Mouse (Mus musculus): ENCODE measurements around the gene Rasa2. TPM values are rescaled to one million over a fixed set of nuclear protein-coding genes. Genes with fewer than 3 reads are reported as not detected.
A peak's percentile ranks its signal among the peaks of the same experiment; 100 is the strongest.

Gene Rasa2
- polyA plus RNA-seq, 1 experiment from 2014 or later, result 12.8 TPM

GRCm38 (mm10) chr9:96502856-96503610, 128.4 kb downstream of the Rasa2 start:
- 84% methylated on average over 6 of the region's 6 CpGs for WGBS

GRCm38 (mm10) chr9:96501217-96501616, 130.2 kb downstream of the Rasa2 start:
- no peak overlapping the region for H3K4me3 ChIP-seq
- H3K36me3 ChIP-seq, result no peaks in the 10 kb centered on the region
- peaks cover 6% of the 10 kb centered on the region; the same call in 1 of the 2 replicates for H3K9me3 ChIP-seq (replicated peaks)
- no peak for DNase-seq (ENCODE audit: low spot score)
- 82% methylated on average over 7 of the region's 7 CpGs for WGBS
- H3K27me3 ChIP-seq (ENCODE audit: low read depth, poor library complexity, severe bottlenecking), result no peaks in the 10 kb centered on the region
- peaks cover 10% of the 10 kb centered on the region for H3K4me1 ChIP-seq
- H3K27ac ChIP-seq (replicated peaks), result no peak overlapping the region

More at GRCm38 (mm10) chr9:96502856-96503610, 128.4 kb downstream of the Rasa2 start:
- no peak for DNase-seq (ENCODE audit: low spot score)
- no peak overlapping the region for H3K27ac ChIP-seq (replicated peaks)
- no peak overlapping the region for H3K4me3 ChIP-seq
- H3K4me1 ChIP-seq, result peaks cover 14% of the 10 kb centered on the region
- H3K36me3 ChIP-seq, result no peaks in the 10 kb centered on the region
- no peaks in the 10 kb centered on the region for H3K27me3 ChIP-seq (ENCODE audit: low read depth, poor library complexity, severe bottlenecking)
- H3K9me3 ChIP-seq (replicated peaks), result peaks cover 6% of the 10 kb centered on the region; the same call in 1 of the 2 replicates

- no peaks in the 10 kb centered on the region for H3K36me3 ChIP-seq
- DNase-seq (ENCODE audit: low spot score), result no peak
- H3K27ac ChIP-seq (replicated peaks), result no peak overlapping the region
- H3K27me3 ChIP-seq (ENCODE audit: low read depth, poor library complexity, severe bottlenecking), result no peaks in the 10 kb centered on the region
- H3K4me3 ChIP-seq, result no peak overlapping the region
- H3K4me1 ChIP-seq, result peaks cover 6% of the 10 kb centered on the region
- WGBS, result 58% methylated on average over 3 of the region's 3 CpGs
- H3K9me3 ChIP-seq (replicated peaks), result no peaks in the 10 kb centered on the region
These were observed 138.2 kb downstream of the Rasa2 start for GRCm38 (mm10) chr9:96493212-96493611.

- H3K27me3 ChIP-seq (ENCODE audit: low read depth, poor library complexity, severe bottlenecking), result no peaks in the 10 kb centered on the region
- no peaks in the 10 kb centered on the region for H3K9me3 ChIP-seq (replicated peaks)
- no peaks in the 10 kb centered on the region for H3K36me3 ChIP-seq
- peak; percentile 54 for DNase-seq (ENCODE audit: low spot score)
- H3K4me1 ChIP-seq, result peaks cover 6% of the 10 kb centered on the region
- H3K27ac ChIP-seq (replicated peaks), result no peak overlapping the region
- H3K4me3 ChIP-seq, result 0 out of 2 replicates have a peak overlapping the region, but pooled peaks have one; percentile 14
- 39% methylated on average over 12 of the region's 12 CpGs for WGBS
These were observed 139.6 kb downstream of the Rasa2 start for GRCm38 (mm10) chr9:96491810-96492209.

Other genes with a start within 250 kb of the Rasa2 start
- 280 and 283 TPM in 2 replicates for gene Rnf7, start 152.9 kb downstream of the Rasa2 start, polyA plus RNA-seq (2016; fragmentation: Nextera tagmentation; extraction: Ambion mirVana)
- not detected in 2 replicates for gene Gm28729, start 106.4 kb downstream of the Rasa2 start, polyA plus RNA-seq (2016; fragmentation: Nextera tagmentation; extraction: Ambion mirVana)
- 8.1 and 10.6 TPM in 2 replicates for gene Zbtb38, start 121.2 kb upstream of the Rasa2 start, polyA plus RNA-seq (2016; fragmentation: Nextera tagmentation; extraction: Ambion mirVana)

Data from midbrain, embryonic 10.5 days (tissue).